Mouse (Mus musculus): Measurements from ENCODE around the gene A230050P20Rik. TPM values are rescaled to one million over a fixed set of nuclear protein-coding genes. Genes with fewer than 3 reads are reported as not detected.
A peak's percentile ranks its signal among the peaks of the same experiment; 100 is the strongest.

Gene A230050P20Rik
- total and polyA plus RNA-seq, 3 experiments: 63.7 to 199 (median 190) TPM

- no peak for TF ChIP-seq E2F4 (IDR thresholded peaks at IDR 0.05; ENCODE audit: borderline replicate concordance, low read depth, low read length)
- peak in 1 of 3 experiments; percentile 77; a peak in 2 of 6 replicates for TF ChIP-seq CTCF (IDR thresholded peaks at IDR 0.05 in 2 of 3, conservative IDR thresholded peaks at IDR 0.05 in 1 of 3; ENCODE audit: control insufficient read depth in 1 of 3, insufficient read depth in 1 of 3, low read depth in 2 of 3, low read length in 3 of 3, poor library complexity in 1 of 3, severe bottlenecking in 1 of 3)
- no peak for TF ChIP-seq HCFC1 (IDR thresholded peaks at IDR 0.05; ENCODE audit: low read depth, low read length)
- H3K36me3 ChIP-seq (ENCODE audit: control insufficient read depth in 1 of 2, insufficient read depth in 2 of 2, low read length in 2 of 2): peaks cover 23 to 29% of the 10 kb centered on the region in 2 experiments
- peaks cover 15% of the 10 kb centered on the region for H3K79me2 ChIP-seq (ENCODE audit: control insufficient read depth, insufficient read depth, low read length, poor library complexity)
- peaks cover 14 to 37% of the 10 kb centered on the region in 2 experiments for H3K4me1 ChIP-seq (ENCODE audit: control insufficient read depth in 1 of 2, insufficient read depth in 2 of 2, low read length in 2 of 2)
- no peak overlapping the region for H3K9ac ChIP-seq (ENCODE audit: control insufficient read depth, low read depth, low read length, poor library complexity, severe bottlenecking)
- H3K27ac ChIP-seq (ENCODE audit: control insufficient read depth, low read depth, low read length): no peak overlapping the region
- DNase-seq (ENCODE audit: low read depth, low spot score): peak; percentile 82
- H3K4me3 ChIP-seq (ENCODE audit: control insufficient read depth in 1 of 2, insufficient read depth in 1 of 2, low read depth in 2 of 2, low read length in 2 of 2): no peak overlapping the region
- peaks cover 0 to 2% of the 10 kb centered on the region in 2 experiments; a peak in 1 of 4 replicates for H3K27me3 ChIP-seq (ENCODE audit: control insufficient read depth in 1 of 2, insufficient read depth in 2 of 2, low read length in 2 of 2)
- H3K9me3 ChIP-seq (replicated peaks; ENCODE audit: insufficient read depth, low read length): no peaks in the 10 kb centered on the region
Observed at GRCm38 (mm10) chr9:20870211-20871173, 2.0 kb downstream of the A230050P20Rik start.

- no peaks in the 10 kb centered on the region for H3K9me3 ChIP-seq (replicated peaks; ENCODE audit: insufficient read depth, low read length)
- no peak overlapping the region for H3K4me3 ChIP-seq (ENCODE audit: control insufficient read depth in 1 of 2, insufficient read depth in 1 of 2, low read depth in 2 of 2, low read length in 2 of 2)
- H3K9ac ChIP-seq (ENCODE audit: control insufficient read depth, low read depth, low read length, poor library complexity, severe bottlenecking): no peak overlapping the region
- peaks cover 22 to 55% of the 10 kb centered on the region in 2 experiments for H3K4me1 ChIP-seq (ENCODE audit: control insufficient read depth in 1 of 2, insufficient read depth in 2 of 2, low read length in 2 of 2)
- H3K27ac ChIP-seq (ENCODE audit: control insufficient read depth, low read depth, low read length): no peak overlapping the region
- TF ChIP-seq EP300 (IDR thresholded peaks at IDR 0.05; ENCODE audit: low read depth in 1 of 2, low read length in 2 of 2) (no peak), GABPA (IDR thresholded peaks at IDR 0.05; ENCODE audit: low read depth, low read length) (no peak), CHD1 (IDR thresholded peaks at IDR 0.05; ENCODE audit: low read depth, low read length) (no peak), BHLHE40 (IDR thresholded peaks at IDR 0.05; ENCODE audit: borderline replicate concordance, low read depth, low read length) (no peak), E2F4 (IDR thresholded peaks at IDR 0.05; ENCODE audit: borderline replicate concordance, low read depth, low read length) (no peak), ZNF384 (IDR thresholded peaks at IDR 0.05; ENCODE audit: low read depth, low read length) (no peak), ELF1 (IDR thresholded peaks at IDR 0.05; ENCODE audit: low read depth, low read length) (no peak), JUND (IDR thresholded peaks at IDR 0.05; ENCODE audit: low read depth, low read length) (no peak), MYC (IDR thresholded peaks at IDR 0.05; ENCODE audit: low read depth, low read length) (no peak), ZKSCAN1 (IDR thresholded peaks at IDR 0.05; ENCODE audit: low read depth, low read length) (no peak), NRF1 (IDR thresholded peaks at IDR 0.05; ENCODE audit: insufficient read depth, low read depth, low read length, poor library complexity, severe bottlenecking) (no peak)
- no peaks in the 10 kb centered on the region for H3K27me3 ChIP-seq (ENCODE audit: control insufficient read depth in 1 of 2, insufficient read depth in 2 of 2, low read length in 2 of 2)
- peaks cover 23% of the 10 kb centered on the region for H3K79me2 ChIP-seq (ENCODE audit: control insufficient read depth, insufficient read depth, low read length, poor library complexity)
- DNase-seq (ENCODE audit: low read depth, low spot score): no peak
- peaks cover 29 to 40% of the 10 kb centered on the region in 2 experiments for H3K36me3 ChIP-seq (ENCODE audit: control insufficient read depth in 1 of 2, insufficient read depth in 2 of 2, low read length in 2 of 2)
Observed at GRCm38 (mm10) chr9:20872991-20873390, 4.5 kb downstream of the A230050P20Rik start.
